Mouse (Mus musculus): Measurements from ENCODE around the gene Pkmyt1. TPM values are rescaled to one million over a fixed set of nuclear protein-coding genes. Genes with fewer than 3 reads are reported as not detected.

The Pkmyt1 gene
- polyA plus RNA-seq (2015; fragmentation: Nextera tagmentation; extraction: Ambion mirVana), result 12.8 and 16.6 TPM in 2 replicates

DNA sequence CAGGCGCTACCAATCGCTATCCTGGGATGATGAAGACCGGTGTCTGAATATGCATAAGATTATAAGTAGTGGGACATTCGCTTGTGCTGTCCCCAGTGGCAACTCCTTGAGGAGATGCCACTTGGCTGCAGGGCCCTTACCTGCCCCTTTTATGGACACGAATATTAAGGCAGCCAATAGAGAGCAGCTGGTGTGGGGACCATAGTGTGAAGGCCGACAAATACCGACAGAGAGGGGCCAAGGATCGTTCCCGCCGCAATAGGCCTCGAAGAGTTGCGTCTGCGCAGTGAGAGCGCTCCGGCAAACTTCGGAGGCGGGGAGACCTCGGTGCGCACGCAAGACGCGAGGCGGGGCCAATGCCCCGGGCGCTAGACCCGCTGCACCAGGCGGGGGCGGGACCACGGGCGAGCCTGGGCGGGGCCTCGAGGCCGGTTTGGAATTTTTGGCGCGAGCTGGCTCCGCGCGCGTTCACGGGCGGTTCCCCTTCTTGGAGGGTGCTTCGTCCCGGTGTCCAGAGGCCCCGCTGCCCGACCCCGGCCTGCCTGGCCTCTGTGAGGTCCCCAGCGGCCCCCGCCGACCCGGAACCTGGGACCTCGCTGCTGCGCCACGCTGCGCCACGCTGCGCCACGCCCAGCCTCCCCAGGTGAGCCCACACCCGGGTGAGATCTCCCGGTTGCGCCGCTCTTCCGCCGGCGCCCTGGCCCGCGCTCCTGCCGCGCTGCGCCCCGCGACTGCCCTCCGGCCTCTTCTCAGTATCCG lies at the start of gene Pkmyt1:
Gene Pkmyt1, plus strand, starts transcription at position 338 of the 759 bp plus-strand sequence.

GRCm38 (mm10) chr17:23677236-23677679 lies 48.9 kb upstream of the Pkmyt1 start, which contains the start of gene Tnfrsf12a:
Tnfrsf12a (minus strand) TSS chr17:23677468.

DNA sequence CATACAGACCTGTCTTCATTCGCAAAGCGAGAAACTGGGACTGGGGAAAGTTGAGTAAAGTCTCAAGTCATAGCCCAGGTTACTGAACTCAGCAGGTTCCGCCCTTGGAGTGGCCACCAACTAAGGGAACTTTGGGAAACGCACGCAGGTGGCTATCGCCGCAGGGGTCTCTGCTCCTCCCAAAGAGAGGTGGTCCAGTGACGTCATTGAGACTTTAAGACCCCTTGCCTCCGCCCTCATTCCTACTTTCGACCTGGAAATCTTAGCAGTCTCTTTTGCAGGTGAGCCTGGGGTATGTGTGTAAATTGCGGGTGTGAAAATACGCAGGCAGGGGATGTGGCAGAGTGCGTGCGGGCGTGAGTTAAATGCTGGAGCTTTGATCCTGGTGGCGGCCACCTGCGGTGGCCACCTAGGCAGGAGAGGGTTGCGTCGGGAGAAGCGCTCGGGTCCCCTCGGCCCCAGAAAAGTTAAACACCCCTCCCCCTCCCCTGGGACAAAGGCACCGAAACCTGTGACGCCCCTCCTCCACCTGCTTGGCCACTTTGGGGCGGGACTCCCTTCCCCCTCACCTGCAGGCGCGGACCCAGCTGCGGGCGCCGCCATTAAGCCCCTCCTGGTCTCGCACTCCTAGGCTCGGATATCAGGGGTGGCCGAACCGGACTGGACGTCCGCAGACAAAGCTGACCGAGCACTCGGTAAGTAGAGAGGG lies 46.9 kb upstream of the Pkmyt1 start, which contains the start of gene Cldn6:
Gene Cldn6, plus strand, starts transcription at position 123 of the 709 bp plus-strand sequence.

GRCm38 (mm10) chr17:23683856-23684672 lies 42.1 kb upstream of the Pkmyt1 start, which contains the start of gene Cldn9:
Cldn9 (minus strand) TSS chr17:23684026.

GRCm38 (mm10) chr17:23722376-23723125 lies 3.6 kb upstream of the Pkmyt1 start, which contains the start of gene 1520401A03Rik:
1520401A03Rik (minus strand) TSS chr17:23722783.

GRCm38 (mm10) chr17:23740598-23741021 lies 14.5 kb downstream of the Pkmyt1 start, which contains the start of gene Paqr4:
Paqr4 (minus strand) TSS chr17:23740867.

DNA sequence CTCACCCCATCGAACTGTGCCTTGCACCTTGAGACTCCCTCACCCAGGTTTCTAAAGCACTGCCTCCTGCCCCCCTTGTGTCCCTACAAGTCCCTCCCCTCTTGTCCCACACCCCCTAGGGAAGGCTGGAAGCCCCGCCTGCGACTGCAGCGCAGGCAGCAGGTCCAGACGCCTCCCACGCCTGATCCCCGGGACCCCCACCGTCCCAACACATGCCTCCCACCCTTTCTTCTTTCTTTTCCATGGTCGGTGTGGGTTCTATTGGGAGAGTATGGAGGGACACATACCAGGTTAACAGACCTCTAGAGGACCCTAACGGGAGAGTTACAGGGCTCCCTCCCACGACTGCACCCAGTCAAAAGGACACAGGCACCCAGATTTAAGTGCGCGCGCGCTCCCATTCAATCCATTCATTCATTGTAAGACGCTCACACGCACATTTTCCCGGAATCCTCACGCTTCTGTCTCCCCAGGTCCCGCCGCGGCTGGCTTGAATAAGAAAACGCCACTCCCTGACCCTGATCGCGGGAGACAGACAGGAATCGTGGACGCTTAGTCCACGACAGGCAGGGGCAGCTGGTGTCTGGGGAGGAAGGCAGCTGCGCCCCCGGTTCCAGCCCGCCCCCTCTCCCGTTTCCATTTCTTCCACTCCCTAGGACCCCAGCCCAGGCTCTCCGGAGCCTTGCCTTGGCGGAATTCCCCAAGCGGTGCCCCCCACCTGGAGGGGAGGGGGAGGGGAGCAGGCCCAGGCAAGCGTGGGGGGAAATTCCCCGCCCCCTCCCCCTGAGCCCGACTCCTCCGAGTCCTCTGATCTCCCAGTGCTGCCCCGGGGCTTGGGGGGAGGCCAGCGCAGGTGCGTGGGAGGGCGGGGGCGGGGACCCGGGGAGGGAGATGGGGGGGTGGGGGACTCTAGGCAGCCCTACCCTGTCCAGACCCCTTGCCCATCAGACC lies 19.4 kb downstream of the Pkmyt1 start, which contains the start of gene Kremen2:
Gene Kremen2, minus strand, starts transcription at position 533 of the 951 bp plus-strand sequence.

GRCm38 (mm10) chr17:23771284-23772218 lies 45.4 kb downstream of the Pkmyt1 start, which contains the start of gene Flywch1:
Flywch1 (minus strand) TSS chr17:23771602.

GRCm38 (mm10) chr17:23785561-23786471 lies 59.7 kb downstream of the Pkmyt1 start, which contains the start of gene Flywch2:
Flywch2 (minus strand) TSS chr17:23786081.

Other genes starting within 250 kb of the Pkmyt1 start
- not detected in 2 replicates for gene Vmn2r117, start 246.6 kb upstream of the Pkmyt1 start, polyA plus RNA-seq (2015; fragmentation: Nextera tagmentation; extraction: Ambion mirVana)
- 13.5 and 13.7 TPM in 2 replicates for gene Zfp213, start 162.1 kb upstream of the Pkmyt1 start, polyA plus RNA-seq (2015; fragmentation: Nextera tagmentation; extraction: Ambion mirVana)
- gene Zfp13, start 126.8 kb upstream of the Pkmyt1 start, polyA plus RNA-seq (2015; fragmentation: Nextera tagmentation; extraction: Ambion mirVana), result 10.3 and 13.2 TPM in 2 replicates
- not detected in 2 replicates for gene Zscan10, start 125.5 kb upstream of the Pkmyt1 start, polyA plus RNA-seq (2015; fragmentation: Nextera tagmentation; extraction: Ambion mirVana)
- gene Mmp25, start 81.1 kb upstream of the Pkmyt1 start, polyA plus RNA-seq (2015; fragmentation: Nextera tagmentation; extraction: Ambion mirVana), result 0.25 and 0.30 TPM in 2 replicates
- gene Bicdl2, start 65.8 kb upstream of the Pkmyt1 start, polyA plus RNA-seq (2015; fragmentation: Nextera tagmentation; extraction: Ambion mirVana), result 0.30 TPM in 1 of 2 replicates, not detected in the other
- gene Hcfc1r1, start 52.7 kb upstream of the Pkmyt1 start, polyA plus RNA-seq (2015; fragmentation: Nextera tagmentation; extraction: Ambion mirVana), result 122 and 166 TPM in 2 replicates
- 19.0 and 25.0 TPM in 2 replicates for gene Thoc6, start 52.5 kb upstream of the Pkmyt1 start, polyA plus RNA-seq (2015; fragmentation: Nextera tagmentation; extraction: Ambion mirVana)
- gene Tnfrsf12a, start 48.9 kb upstream of the Pkmyt1 start, polyA plus RNA-seq (2015; fragmentation: Nextera tagmentation; extraction: Ambion mirVana), result 61.5 and 84.3 TPM in 2 replicates
- gene Cldn6, start 47.1 kb upstream of the Pkmyt1 start, polyA plus RNA-seq (2015; fragmentation: Nextera tagmentation; extraction: Ambion mirVana), result 0.36 and 3.4 TPM in 2 replicates
- 1.0 and 3.0 TPM in 2 replicates for gene Cldn9, start 42.3 kb upstream of the Pkmyt1 start, polyA plus RNA-seq (2015; fragmentation: Nextera tagmentation; extraction: Ambion mirVana)
- gene 1520401A03Rik, start 3.6 kb upstream of the Pkmyt1 start, polyA plus RNA-seq (2015; fragmentation: Nextera tagmentation; extraction: Ambion mirVana), result 1.2 and 3.5 TPM in 2 replicates
- gene Paqr4, start 14.5 kb downstream of the Pkmyt1 start, polyA plus RNA-seq (2015; fragmentation: Nextera tagmentation; extraction: Ambion mirVana), result 17.0 and 21.6 TPM in 2 replicates
- 0.19 and 0.54 TPM in 2 replicates for gene Kremen2, start 19.5 kb downstream of the Pkmyt1 start, polyA plus RNA-seq (2015; fragmentation: Nextera tagmentation; extraction: Ambion mirVana)
- gene Flywch1, start 45.3 kb downstream of the Pkmyt1 start, polyA plus RNA-seq (2015; fragmentation: Nextera tagmentation; extraction: Ambion mirVana), result 51.5 and 54.6 TPM in 2 replicates
- 28.8 and 51.4 TPM in 2 replicates for gene Flywch2, start 59.7 kb downstream of the Pkmyt1 start, polyA plus RNA-seq (2015; fragmentation: Nextera tagmentation; extraction: Ambion mirVana)
- gene Srrm2, start 64.2 kb downstream of the Pkmyt1 start, polyA plus RNA-seq (2015; fragmentation: Nextera tagmentation; extraction: Ambion mirVana), result 291 and 447 TPM in 2 replicates
- gene Elob, start 102.8 kb downstream of the Pkmyt1 start, polyA plus RNA-seq (2015; fragmentation: Nextera tagmentation; extraction: Ambion mirVana), result 1,156 and 1,274 TPM in 2 replicates
- gene Prss33, start 109.7 kb downstream of the Pkmyt1 start, polyA plus RNA-seq (2015; fragmentation: Nextera tagmentation; extraction: Ambion mirVana), result not detected in 2 replicates
- gene Prss32, start 117.5 kb downstream of the Pkmyt1 start, polyA plus RNA-seq (2015; fragmentation: Nextera tagmentation; extraction: Ambion mirVana), result not detected in 2 replicates
- 0.52 and 0.57 TPM in 2 replicates for gene Prss41, start 117.8 kb downstream of the Pkmyt1 start, polyA plus RNA-seq (2015; fragmentation: Nextera tagmentation; extraction: Ambion mirVana)
- not detected in 2 replicates for gene Prss21, start 141.7 kb downstream of the Pkmyt1 start, polyA plus RNA-seq (2015; fragmentation: Nextera tagmentation; extraction: Ambion mirVana)
- not detected in 2 replicates for gene Dcpp1, start 154.5 kb downstream of the Pkmyt1 start, polyA plus RNA-seq (2015; fragmentation: Nextera tagmentation; extraction: Ambion mirVana)
- gene Dcpp2, start 154.5 kb downstream of the Pkmyt1 start, polyA plus RNA-seq (2015; fragmentation: Nextera tagmentation; extraction: Ambion mirVana), result not detected in 2 replicates
- gene Dcpp3, start 191.1 kb downstream of the Pkmyt1 start, polyA plus RNA-seq (2015; fragmentation: Nextera tagmentation; extraction: Ambion mirVana), result not detected in 2 replicates
- not detected in 2 replicates for gene Sbp, start 215.3 kb downstream of the Pkmyt1 start, polyA plus RNA-seq (2015; fragmentation: Nextera tagmentation; extraction: Ambion mirVana)
- not detected in 2 replicates for gene Sbpl, start 228.9 kb downstream of the Pkmyt1 start, polyA plus RNA-seq (2015; fragmentation: Nextera tagmentation; extraction: Ambion mirVana)